Mouse (Mus musculus): ENCODE results near the gene Dpy30.

The Dpy30 gene

DNA sequence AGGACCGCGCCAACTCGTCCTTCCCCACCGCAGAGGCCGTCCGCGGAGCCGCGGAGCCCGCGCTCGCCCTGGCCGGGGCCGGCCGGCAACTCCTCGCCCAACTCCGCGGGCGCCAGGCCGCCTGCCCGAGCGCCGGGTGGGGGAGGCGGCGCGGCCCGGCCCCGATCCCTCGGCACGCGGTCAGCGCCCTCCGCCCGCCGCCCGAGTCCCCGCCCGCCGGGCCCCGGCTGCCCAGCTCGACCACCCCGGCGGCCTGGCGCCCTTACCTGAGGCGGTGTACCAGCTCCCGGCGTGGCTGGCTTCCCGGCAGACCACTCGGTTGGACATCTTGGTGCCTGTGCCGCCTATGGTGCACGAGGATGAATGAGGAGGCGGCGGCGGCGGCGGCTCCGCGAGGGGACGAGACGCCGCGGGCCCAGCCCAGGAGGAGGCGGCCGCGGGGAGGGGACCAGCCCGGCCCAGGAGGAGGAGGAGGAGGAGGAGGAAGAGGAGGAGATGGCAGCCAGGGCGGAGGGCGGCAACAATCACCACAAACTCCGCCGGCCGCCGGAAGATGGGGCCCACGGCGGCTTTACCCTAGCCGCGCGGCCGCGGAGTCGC, 29.2 kb downstream of the Dpy30 start:
- peak; percentile 93 for DNase-seq (ENCODE audit: low spot score)

DNA sequence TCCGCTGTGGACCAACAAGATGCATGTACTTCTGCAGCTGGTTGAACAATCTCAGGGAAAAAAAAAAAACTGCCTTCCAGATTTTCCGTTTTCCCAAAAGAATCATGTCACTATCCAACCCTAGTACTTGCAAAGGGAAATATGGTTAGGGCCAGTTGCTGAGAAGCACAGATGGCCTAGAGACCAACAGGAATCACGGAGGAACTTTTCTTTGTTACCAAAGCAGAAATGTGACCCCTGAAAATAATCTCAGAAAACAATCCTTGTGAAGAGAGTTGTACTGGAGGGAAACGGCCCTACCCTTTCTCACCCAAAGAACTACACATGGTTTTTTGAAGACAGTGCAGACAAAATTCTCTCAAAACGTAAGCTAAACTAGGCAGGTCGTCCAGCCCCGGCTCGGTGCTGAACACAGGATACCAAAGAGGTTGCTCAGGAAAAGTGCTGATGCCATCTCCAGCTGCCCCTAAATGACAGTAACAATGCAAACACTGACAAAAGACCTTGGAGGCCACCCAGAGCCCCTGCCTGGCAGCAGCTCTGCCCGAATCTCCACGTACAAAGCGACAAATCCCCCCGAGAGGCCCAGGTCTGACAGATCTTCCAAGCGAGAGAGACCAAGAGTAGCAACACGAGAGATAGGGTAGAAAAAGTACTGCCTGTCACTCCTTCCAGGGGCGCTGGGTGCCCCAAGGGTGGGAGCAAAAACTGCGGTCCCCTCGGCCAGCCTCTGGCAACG, 29.9 kb downstream of the Dpy30 start:
- peak; percentile 52 for DNase-seq (ENCODE audit: low spot score)

DNA sequence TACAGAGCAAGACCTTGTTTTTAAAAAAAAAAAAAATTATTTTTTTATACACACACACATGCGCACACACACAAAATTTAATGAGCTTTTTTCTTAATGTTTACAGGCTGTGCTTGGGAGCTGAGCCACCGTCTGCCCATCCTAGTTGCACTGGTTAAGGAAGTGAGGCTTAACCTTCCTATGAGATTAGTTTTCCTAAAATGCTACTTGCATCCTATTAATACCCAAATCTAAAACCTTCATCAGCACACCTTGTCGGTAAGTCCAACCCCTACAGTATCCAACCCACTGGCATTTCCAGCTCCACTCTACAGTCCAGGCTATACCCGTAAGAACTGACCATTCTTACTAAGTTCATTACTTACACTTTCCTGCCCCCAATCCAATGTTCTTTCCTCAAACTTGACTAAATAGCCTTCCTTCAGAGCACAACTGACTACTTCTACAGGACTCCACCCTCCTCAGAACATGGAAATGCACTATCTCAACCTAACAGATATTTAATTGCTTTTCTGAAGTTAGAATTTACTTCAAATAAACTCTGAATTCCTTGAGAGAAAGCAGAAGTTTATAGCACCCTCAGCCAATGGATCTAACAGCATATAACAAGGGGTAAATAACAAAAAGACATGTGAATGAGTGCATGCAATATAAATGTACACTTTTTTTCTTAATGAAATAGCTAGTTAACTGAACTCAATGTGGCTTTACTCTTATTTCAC, 31.9 kb downstream of the Dpy30 start:
- no peak for DNase-seq (ENCODE audit: low spot score)

DNA sequence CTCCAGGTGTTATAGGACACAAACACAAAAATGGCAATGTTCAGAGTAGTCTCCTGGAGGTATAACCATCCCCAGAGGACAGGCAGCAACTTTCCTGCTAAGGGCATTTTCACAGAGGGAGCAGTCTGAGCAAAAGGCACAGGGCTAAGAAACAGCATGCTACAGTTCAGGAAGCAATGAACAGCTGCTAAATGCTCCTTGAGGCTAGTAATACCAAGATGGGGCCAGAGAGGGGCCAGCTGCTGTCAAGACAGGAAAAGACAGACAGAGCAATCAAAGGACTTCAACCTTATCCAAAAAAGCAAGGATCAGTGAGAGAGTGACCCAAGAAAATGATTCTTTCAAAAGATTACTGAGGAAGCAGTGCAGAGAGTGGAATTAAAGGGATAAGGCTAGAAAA, 32.9 kb downstream of the Dpy30 start:
- DNase-seq (ENCODE audit: low spot score): no peak

DNA sequence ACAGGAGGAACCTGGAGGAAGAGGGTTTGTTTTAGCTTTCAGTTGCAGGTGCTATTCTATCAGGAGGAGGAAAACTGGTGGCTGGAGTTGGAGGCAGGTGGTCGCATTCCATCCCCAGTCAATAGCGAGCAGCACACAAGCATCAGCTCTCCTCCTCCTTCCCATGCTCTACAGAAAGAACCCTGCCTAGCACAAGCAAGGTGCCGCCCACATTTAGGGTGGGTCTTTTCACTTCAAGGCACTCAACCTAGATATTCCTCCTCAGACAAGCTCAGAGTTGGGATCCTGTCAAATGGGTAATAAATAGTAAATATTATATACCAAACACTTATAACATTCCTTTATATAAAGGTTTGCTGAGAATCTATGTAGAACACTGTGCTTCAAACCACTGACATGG, 33.5 kb downstream of the Dpy30 start:
- no peak for DNase-seq (ENCODE audit: low spot score)

DNA sequence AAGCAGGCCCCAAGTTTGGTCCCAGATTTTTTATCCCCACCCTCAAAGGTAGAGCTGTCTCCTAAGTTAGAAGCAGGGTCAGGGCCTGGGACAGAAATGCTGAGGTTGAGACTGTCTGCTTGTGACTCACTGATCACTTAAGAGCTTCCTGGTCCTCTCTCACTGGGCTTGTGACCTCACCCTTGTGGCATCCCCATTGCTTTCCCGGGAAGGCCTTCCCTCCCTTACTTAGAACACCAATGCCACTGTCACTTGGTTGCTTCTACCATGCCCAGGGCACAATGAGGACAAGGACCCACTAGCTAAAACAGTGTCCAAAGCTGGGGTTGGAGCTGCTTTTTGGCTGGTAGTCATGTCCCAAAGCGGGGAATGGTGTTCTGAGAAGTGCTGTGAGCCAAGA, 35.1 kb downstream of the Dpy30 start:
- no peak for DNase-seq (ENCODE audit: low spot score)

DNA sequence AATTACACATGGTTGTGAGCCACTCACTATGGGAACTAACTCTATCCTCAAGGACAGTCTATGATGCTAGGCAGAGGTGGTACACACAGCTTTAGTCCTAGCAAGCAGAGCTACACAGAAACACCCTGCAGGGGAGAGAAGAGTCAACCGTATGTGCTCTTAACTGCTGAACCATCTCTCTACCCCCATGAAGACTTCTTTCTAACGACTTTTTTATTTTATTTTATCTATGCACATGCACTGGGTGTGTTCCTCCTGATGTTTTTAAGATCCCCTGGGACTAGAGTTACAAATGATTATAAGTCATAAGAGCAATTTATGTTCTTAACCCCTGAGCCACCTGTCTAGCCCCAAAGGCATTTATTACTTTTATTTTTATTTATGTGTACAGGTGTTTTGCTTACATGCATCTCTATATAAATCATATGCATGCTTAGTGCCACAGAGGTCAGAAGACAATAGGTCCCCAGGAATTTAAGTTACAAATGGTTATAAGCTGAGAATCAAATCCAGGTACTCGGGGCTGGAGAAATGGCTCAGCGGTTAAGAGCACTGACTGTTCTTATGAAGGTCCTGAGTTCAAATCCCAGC, 37.5 kb downstream of the Dpy30 start:
- no peak for DNase-seq (ENCODE audit: low spot score)

DNA sequence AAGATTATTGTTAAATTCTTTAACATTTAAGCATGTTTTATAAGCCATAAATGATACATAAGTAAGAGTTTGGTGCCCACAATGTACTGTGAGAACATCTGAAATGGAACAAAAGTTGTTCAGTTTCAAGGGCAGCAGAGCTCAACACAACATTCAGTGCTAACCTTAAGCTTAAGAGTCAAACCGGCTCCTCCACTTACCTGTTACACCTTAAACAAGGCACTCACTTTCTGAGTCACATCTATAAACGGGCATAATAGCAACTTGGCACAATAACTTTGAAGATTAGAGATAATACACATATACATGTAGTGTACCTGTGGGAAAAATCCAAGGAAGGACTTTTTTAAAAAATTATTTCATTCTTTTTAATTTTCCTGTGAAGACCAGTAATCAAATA, 38.0 kb downstream of the Dpy30 start:
- DNase-seq (ENCODE audit: low spot score): no peak

DNA sequence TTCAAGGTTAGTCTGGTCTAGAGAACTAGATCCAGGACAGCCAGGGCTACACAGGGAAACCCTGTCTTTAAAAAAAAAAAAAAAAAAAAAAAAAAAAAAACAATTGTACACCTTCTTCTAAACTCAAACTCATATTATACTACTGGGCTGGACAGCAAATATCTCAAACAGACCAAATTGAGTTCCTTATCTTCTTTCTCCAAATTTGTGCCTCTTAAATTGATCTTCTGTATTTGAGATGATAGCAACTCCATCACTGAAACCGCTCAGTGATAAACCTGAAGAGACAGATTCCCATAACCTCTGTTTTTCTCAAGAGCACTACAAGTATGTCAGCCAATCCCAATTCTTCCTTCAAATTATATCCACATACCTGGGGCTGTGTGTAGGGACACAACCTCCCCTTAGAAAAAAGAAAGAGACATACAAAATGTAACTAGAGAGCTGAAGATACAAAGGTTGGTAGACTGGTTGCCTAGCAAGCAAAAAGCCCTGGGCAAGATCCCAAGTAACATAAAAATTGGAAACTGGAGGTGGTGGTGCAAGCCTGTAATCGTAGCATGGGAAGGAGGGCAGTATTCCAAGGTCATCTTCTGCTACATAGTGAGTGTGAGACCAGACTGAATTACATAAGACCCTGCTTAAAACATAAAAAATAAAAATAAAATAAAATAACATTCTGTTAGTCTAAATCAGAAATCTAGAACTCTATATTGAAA, 39.2 kb downstream of the Dpy30 start:
- no peak for DNase-seq (ENCODE audit: low spot score)

DNA sequence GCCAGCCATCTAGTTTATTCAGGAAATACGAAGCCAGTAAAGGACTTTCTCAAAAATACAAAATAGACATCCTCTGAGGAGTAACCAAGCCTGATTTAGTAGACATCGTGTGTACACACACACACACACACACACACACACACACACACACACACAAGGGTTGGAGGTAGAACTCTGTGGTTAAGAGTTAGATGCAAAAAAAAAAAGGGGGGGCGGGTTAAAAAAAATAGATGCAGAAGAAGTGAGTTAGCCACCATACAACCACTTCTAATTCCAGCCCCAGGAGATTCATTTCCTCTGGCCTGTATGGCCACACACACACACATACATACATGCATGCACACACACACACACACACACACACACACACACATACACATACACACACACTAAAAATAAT, 41.7 kb downstream of the Dpy30 start:
- no peak for DNase-seq (ENCODE audit: low spot score)

DNA sequence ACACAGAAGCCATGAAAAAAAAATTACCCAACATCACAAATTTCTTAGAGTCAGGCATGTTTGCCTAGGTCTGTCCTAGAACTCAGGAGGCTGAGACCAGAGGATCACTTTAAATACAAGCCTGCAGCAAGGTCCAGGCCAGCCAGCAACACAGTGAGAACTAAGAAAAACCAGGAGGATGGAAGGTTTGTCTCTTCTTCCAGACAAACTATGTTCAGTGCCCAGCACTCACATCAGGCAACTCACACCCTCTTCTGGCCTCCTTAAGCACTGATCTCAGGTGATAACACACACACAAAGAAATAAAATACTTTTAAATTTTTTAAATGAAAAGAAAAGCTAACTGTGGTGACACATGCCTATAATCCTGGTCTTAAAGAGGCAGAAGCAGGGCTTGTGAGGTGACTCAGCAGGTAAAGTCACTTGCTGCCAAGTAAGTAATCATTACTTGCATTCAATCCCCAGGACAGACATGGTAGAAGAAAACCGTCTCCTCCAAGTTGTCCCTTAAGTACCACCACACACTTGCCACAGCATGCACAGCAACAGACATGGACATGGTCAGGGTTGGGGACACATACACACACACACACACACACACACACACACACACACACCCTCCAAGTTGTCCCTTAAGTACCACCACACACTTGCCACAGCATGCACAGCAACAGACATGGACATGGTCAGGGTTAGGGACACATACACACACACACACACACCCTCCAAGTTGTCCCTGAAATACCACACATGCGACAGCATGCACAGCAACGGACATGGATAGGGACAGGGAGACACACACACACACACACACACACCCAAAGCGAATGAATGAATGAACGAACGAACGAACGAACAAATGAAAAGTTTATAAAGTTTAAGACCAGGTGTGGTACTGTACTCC, 44.5 kb downstream of the Dpy30 start:
- DNase-seq (ENCODE audit: low spot score): no peak

DNA sequence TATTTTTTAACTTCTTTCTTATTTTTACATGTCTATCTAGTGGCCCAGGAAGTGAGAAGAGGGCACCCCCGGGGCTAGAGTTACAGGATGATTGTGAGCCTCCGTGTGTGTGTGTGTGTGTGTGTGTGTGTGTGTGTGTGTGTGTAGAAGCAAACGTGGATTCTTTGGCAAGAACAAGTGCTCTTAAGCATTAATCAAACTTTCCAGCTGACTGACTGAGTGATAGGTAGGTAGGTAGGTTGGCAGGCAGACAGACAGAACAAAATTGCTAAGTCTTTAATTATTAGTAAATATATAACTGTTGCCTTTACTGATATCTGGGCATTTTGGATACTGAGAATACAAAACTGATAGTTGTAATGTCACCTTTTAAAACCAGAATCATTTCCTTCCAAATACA, 49.3 kb downstream of the Dpy30 start:
- no peak for DNase-seq (ENCODE audit: low spot score)

DNA sequence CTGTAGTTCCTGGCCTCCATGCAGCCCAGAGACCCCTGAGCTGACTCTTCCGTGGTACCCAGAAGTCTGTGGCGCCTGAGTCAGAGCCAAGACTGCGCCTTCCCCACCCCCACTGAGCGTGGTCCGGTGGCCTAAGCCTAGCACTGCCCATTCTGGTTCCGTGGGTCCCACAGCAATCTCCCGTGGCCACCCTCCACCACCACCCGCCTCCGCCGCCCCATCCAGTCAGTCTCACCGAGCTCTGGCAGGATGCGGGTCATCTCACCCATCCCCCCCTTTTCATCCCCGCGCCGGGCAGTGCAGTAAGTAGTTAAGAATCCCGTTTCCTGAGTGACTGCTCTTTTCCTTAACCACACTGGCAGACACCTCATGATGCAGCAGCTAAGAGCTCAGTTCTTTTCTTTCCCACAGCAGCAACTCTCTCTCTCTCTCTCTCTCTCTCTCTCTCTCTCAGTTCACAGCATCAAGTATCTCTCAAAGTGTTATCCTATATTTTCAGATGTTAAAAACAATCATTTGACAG, 51.0 kb downstream of the Dpy30 start:
- DNase-seq (ENCODE audit: low spot score): no peak

DNA sequence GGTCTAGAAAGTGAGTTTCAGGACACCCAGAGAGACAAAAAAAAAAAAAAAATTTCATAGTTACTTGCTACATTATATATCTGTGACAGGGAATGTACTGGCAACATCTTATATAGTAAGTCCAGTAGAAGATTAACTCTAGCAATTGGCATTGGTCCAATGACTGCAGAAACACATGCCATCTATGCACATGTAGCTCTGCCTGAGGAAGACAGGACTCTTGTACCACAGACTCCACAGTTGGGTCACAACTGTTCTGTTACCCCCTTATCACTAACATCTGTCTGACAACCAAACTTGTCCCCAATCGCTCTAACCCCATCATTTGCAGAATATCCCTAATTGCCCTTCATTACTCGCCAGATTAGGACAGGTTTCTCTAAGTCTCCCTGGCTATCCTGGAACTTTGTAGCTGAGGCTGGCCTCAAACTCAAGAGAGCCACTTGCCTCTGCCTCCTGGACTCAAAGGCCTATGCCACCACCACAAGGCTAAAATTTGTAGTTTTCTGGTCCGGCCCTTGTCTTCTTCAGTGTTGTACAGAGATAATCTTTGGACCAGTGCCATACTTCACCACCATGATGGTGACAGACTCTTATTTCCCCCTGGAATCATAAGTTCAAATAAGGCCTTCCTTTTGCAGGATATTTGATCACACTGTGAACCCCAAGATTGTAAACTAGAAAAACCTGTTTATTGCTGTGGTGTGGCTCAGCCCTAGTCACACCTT, 52.0 kb downstream of the Dpy30 start:
- no peak for DNase-seq (ENCODE audit: low spot score)

DNA sequence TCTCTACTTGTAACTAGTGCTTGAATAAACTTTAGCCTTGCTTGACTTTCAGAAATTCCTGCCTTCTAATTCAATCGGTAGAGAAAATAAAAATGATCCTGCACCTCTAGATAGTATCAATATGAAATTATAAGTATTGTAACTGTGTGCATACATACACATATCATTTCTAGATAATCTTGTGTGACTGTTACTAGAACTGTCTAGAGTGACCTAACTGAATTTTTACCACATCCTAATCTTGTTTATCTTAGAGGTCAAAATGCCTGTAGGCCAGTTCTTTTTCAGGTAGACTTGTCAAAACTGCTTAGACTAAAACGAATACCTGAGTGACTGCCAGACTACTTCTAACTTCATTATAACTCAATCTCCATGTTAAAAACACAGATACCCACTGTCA, 53.5 kb downstream of the Dpy30 start:
- no peak for DNase-seq (ENCODE audit: low spot score)

DNA sequence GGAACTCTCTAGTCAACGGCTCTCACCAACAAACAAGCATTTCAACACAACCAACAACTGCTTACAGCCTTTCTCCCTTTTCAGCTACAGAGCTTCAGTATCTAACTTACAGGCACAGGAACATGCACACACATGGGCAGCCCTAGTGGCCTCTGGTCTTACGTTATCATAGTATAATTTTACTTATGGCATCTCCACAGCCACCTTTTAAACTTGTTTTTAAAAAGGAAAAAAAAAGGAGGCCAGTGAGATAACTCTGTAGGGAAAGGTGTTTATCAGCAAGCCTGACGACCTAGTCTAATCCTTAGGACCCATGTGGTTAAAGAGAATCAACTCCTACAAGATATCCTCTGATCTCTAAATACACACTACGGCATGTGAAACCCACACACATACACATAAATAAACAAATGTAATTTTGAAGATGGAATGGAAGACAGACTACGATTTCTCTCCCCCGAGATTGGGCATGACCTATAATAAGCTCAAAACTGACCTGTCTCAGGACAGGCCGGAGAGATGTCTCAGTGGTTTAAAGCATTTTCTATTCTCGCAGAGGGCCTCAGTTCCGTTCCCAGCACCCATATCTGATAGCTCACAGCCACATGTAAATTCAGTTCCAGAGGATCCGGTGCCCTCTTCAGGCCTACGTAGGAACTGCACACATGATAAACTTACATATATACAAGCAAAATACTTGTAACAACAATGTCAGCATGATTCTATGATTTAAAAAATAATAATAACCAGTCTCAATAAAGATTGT, 56.1 kb downstream of the Dpy30 start:
- DNase-seq (ENCODE audit: low spot score): no peak

DNA sequence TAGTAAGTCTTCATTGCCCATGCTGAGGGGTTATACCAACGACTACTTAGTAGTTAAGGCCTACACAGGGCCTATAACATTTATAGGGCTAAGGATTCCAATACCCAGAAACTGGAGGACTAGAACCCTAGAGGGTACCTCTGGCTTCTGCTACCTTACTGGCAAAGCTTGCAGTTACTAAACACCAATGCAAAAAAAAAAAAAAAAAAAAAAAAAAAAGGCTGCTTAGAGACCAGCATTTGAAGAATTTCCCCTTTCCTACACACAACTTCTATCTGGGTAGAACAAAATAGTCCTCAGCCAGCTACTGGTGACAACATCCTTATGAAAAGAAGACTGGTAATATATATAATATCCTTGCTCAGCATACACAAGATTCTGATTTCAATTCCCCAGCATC, 58.1 kb downstream of the Dpy30 start:
- DNase-seq (ENCODE audit: low spot score): no peak

DNA sequence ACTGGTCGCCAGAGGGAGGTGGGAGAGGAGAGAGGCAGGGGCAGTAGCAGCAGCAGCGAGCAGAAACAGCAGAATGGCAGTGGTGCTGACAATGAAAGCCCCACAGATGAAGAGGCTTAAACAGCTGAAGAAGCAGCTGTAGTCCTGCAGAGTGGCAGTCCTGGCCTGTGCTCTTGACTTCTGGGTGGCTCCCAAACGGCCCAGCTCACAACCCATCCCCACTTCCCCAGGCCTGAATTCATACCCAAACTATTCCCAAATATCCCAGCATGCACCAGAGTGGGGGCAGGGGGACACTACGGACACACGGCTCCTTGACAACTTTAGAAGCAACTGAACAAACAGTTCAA, 58.6 kb downstream of the Dpy30 start:
- no peak for DNase-seq (ENCODE audit: low spot score)

DNA sequence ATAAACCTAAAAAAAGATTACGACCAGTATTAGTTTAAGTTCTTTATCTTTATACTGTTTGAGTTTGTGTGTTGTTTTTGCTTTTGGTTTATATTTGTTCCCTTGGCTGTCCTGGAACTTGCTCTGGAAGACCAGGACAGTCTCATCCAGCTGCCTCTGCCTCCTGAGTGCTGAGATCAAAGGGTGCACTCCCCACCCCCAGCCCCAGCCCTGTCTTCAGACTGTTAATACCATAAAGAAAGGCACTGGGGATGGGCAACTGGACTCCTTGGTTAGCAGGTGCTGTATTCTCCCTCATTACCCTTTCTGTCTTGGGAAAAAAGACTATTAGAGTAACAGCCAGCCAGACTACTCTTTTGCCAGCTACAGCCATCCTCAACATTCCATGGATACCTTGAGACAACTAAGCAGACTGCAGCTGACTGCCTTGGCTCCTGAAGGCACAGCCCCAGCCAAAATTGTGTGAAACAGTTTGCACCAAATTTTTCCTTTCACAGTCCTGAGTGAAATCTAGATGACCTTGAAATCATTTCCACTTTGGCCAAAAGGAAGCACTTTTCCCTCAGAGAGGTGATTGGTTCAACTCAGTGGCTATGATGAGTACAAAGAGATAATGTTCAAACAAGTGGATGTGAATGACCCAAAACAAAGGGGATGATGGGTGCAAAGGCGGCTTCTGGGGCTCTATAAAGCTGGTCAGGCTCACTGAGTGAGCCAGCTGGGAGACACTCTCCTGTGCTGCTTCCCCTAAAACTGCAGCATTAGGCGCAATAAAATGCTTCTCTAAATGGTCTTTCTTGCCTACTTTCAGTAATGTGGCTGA, 59.2 kb downstream of the Dpy30 start:
- no peak for DNase-seq (ENCODE audit: low spot score)

All from yolk sac, embryonic 10.5 days (tissue).